Mouse (Mus musculus): ENCODE results near the gene Btnl10.
"Not testable (repeated sequence)": the region's sequence is repeated elsewhere in the genome, so short reads cannot be mapped to it uniquely, and the experiment has no call there.

Gene Btnl10

GRCm38 (mm10) chr11:58931576-58931975, 13.9 kb downstream of the Btnl10 start:
- DNase-seq, result no peak

- DNase-seq, result no peak
These were observed 20.2 kb downstream of the Btnl10 start for GRCm38 (mm10) chr11:58937909-58938308.

DNA sequence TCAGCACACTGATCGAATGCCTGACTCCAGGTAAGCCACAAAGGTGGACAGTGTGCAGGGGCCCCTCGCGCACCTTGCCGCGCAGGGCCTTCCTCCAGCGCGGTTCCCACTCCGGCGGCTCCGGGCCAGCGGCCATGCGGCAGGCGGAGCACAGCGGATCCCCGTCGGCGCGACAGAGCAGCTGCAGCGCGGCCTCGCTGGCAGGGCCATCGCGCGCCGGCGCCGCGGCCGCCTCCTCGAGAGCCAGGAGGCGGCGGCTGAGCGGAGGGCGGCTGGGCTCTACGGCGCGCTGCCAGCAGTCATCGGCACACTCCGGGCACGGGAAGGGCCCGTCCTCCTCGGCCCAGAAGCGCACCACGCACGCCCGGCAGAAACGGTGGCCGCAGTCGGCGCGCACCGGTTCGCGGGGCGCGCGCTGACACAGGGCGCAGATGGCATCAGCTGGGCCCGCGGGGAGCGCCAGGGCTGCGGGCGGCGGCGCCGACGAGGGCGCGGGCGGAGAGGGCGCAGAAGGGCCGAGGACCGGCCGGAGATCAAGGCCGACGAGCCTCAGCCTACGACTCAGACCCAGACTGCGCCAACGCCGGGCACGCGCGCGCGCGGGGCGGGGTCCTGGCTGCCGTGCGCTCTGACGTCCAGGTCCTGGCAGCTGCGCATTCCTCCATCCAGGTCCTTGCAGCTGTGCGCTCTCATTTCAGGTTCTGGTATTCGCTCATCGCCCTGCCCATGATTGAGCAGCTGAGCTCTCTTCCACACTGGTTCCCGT, 20.8 kb downstream of the Btnl10 start, which contains the start of gene Rnf187:
Gene Rnf187, minus strand, starts transcription at position 595 of the 766 bp plus-strand sequence.
- peak; percentile 92 for DNase-seq

GRCm38 (mm10) chr11:58939088-58939439, 21.4 kb downstream of the Btnl10 start:
- DNase-seq, result no peak

DNA sequence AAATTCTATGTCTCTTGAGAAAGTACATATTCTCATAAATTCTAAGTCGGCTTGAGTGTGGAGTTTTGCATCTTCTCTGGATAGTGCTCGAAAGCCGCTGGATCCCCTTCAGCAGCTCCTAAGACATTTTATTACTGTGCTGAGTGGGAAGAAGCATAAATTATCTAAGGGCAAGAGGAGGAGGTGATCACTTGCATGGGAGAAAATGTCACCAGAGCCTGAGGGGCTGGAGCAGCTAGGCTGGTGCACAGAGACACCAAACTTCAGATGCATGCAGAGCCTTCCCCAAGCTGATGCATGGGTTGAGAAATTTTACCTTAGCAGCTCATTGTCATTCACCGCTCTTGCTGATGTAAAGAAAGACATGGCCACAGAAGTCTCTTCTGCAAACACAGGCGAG, 26.4 kb downstream of the Btnl10 start:
- DNase-seq, result no peak

- no peak for DNase-seq
These were observed 29.6 kb downstream of the Btnl10 start for GRCm38 (mm10) chr11:58947306-58947705.

DNA sequence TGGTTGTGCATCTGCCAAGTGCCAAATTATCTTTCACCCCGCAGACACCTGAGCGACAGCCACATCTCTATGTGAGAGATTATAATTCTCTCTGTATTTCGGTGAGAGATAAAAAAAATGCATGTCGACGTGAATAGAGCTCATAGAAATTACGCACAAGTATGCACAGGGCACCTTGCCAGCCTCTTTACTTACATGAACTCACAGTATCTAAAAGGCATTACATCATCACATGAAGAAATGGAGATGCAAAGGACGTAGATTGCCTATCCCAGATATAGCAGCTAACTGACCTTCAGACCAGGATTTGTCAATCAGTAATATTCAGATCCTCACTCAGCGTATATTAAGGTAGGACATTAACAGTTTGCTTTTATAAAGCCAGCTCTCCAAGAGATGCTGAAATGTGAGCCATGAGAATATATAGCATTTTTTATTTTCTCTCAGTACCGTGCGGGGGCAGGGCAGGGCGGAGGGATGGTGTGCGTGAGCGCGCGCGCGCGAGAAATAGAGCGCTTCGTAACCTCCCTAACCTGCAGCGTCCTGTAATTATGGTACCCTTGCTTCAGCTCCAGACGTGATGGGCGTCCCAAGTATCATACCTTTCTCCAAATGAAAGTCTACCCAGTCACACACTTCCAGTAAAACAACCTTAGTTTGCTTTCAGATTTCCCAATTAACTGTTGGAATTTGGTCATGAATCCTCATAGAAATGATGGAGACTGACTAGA, 30.3 kb downstream of the Btnl10 start:
- DNase-seq, result no peak

DNA sequence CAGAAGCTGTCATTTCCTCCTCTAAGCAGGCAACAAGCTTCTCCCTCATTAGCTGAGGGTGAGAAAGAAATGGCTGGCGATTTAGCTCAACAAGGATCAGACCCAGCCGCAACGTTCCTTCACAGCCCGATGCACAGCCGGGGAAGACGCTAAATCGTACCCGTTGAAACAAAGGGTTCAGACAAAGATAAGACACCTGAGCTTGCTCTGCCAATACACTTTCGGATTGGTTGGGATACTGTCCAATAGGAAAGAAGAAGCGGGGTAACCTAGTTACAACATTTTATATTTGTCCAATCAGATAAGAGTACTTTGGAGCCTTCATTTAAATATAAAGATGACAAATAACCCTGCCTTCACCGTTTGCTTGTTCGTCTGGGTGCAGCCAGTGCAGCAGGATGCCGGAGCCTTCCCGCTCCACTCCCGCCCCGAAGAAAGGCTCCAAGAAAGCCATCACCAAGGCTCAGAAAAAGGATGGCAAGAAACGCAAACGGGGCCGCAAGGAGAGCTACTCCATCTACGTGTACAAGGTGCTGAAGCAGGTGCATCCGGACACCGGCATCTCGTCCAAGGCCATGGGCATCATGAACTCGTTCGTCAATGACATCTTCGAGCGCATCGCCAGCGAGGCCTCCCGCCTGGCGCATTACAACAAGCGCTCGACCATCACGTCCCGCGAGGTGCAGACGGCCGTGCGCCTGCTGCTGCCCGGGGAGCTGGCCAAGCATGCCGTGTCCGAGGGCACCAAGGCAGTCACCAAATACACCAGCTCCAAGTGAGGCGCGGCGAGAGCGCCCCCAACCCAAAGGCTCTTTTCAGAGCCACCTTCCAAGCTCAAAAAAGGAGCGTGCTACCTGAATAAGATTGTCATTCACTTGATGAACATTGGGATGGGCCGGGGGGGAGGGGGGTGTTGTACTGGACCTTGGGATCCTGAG, 31.1 kb downstream of the Btnl10 start, which contains the start of gene Hist3h2ba:
Gene Hist3h2ba, plus strand, starts transcription at position 379 of the 938 bp plus-strand sequence.
- peak in 1 of 2 experiments; percentile 24 for DNase-seq

GRCm38 (mm10) chr11:58949480-58950431, 32.0 kb downstream of the Btnl10 start:
- no peak for DNase-seq

DNA sequence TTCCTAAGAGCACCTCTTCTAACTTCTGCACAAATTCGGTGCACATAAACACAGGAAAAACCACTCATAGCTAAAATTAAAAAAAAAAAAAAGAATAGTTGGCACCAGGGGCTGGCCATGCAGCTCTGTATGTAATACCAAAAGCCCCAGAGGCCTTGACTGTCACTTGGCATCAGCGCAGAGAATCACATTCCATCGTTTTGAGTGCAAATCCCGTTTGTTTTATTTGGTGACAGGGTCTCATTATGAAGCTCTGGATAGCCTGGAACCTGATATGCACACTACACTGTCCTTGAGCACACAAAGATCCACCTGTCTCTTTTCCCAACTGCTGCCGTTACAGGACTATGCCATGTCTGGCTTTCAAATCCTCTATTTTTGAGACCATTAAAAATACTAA, 33.5 kb downstream of the Btnl10 start:
- DNase-seq, result no peak

GRCm38 (mm10) chr11:58953351-58954169, 35.9 kb downstream of the Btnl10 start:
- DNase-seq, result no peak

DNA sequence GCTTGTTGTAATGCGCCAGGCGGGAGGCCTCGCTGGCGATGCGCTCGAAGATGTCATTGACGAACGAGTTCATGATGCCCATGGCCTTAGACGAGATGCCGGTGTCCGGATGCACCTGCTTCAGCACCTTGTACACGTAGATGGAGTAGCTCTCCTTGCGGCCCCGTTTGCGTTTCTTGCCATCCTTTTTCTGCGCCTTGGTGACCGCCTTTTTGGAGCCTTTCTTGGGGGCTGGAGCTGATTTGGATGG, 36.4 kb downstream of the Btnl10 start:
- not testable (repeated sequence) for DNase-seq

DNA sequence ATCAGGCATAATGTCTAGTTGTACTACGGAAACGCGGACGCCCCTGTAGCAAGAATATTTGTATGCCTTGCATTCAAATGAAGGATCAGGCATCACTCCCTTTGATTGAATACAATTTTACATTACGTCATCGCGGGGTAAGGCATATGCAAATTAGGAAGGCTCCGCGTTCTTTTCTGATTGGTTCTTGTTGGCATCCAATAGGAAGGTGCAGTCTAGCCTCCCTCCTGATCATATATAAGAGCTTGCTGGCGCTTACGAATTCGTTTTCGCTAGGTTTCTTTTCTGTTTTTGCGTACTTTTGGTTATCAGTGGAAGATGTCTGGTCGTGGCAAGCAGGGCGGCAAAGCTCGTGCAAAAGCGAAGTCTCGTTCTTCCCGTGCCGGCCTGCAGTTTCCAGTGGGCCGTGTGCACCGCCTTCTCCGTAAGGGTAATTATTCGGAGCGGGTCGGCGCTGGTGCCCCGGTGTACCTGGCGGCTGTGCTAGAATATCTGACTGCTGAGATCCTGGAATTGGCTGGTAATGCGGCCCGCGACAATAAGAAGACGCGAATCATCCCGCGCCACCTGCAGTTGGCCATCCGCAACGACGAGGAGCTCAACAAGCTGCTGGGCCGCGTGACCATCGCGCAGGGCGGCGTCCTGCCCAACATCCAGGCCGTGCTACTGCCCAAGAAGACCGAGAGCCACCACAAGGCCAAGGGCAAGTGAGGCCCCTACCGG, 36.9 kb downstream of the Btnl10 start, which contains the start of the genes Hist3h2a and Trim17:
Gene Hist3h2a, plus strand, starts transcription at position 266 of the 723 bp plus-strand sequence.
Gene Trim17, plus strand, starts transcription at position 266 of the 723 bp plus-strand sequence.
- peak; percentile 88 to 93 for DNase-seq

DNA sequence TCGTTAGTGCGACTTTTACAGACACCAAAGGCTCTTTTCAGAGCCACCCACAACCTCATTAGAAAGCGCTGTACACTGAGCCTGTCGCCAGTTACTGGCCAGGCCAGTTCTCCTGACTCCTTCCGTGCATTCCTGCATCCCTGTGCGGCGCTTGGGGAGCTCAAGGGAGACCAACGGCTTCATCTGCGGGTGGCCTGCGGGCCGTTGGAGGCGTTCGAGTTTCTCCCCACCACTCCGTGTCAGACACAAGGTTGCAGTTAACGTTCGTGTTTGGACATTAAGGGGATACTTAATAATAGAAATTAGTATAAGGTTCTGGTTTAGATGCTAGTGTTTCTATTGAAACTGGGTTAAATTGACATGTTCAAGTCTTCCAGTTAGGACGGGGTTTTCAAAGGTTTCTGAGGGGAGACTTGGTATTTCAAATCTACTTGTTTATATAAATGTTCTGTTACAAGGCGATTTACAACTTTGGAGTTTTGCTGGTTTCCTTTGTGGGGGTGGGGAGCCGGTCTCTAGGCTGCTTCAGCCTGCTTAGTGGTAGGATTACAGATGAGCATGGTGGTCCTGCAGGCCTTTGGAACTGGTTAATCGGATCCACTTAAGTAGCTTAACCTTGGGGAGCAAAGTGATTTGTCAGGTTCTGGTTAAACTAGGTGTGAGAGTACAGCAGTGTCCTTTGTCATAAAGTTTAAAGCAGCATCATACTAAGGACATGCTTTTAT, 37.6 kb downstream of the Btnl10 start:
- no peak for DNase-seq

GRCm38 (mm10) chr11:58955868-58956257, 38.2 kb downstream of the Btnl10 start:
- no peak for DNase-seq

GRCm38 (mm10) chr11:58957226-58957914, 39.7 kb downstream of the Btnl10 start:
- DNase-seq, result no peak

- DNase-seq, result no peak
These were observed 40.8 kb downstream of the Btnl10 start for GRCm38 (mm10) chr11:58958536-58958935.

DNA sequence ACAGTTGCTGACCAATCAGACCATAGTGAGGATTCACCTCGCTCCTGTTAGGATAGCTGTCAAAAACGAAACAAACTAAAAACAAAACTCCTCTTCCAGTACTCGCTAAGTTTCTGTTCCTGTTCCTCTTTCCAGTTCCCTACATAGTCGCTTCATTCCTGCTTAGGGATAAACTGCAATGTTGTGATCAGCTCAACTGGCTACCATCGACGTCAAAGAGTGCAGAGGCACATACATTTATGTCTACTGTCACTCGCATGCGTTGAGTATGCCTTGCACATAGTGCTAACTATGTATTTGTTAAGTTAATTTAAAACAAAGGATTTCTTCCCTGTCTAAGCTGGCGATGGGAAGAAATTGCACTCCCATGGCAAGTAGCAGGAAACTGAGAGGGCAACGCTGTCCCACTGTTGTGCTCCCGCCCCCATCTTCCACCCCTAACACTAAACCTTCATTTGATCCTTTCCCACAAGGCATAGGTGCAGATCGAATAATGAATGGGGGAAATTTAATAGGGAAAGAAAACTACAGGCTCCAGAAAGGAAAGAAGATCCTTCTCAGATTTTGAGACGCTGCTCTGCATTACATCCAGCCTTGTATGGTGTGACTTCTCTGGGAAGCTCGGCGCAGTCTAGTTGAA, 41.6 kb downstream of the Btnl10 start:
- DNase-seq, result no peak

Data from lung, adult 18-20 months (tissue).